Comparison of ENCODE assay signal across 8 mouse cellular contexts in the genomic region with DNA sequence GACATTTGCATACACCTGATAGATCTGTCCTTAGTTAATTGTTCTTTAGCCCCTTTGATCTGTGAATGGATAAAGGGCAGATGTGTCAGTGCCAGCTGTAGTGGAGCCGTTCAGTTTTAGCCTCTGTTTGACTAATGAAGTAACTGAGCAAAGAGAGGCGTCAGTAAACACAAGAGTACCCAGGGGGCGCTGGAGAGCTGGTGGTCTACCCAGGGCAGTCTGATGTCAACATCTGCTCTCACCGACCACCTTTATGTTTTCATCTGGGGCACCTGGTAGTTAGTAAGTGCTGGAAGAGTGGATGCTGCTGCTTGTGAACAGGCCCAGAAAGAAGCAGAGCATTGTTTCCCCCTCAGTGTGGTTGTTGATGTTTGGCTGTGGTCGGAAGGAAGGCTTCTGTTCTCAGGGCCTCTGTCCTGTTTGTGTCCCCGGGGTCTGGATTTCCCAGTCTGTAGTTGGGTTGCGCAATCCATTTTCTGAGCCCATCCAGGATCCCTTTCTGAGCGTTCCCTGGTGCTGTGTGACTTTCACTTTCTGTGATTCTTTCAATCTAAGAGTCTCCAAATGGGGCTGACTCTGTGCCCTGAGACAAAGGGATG.
DNase-seq lines count a peak whose midpoint lies in the region; ATAC-seq and TF ChIP-seq lines count a peak whose summit lies in the region.

No protein-coding gene starts in this region.

- no peaks in the 10 kb centered on the region for H3K36me3 ChIP-seq in midbrain, postnatal 0 days (ENCODE audit: insufficient read depth, low read length)
- H3K36me3 ChIP-seq in midbrain, embryonic 13.5 days = no peaks in the 10 kb centered on the region
- H3K36me3 ChIP-seq in limb, embryonic 11.5 days (ENCODE audit: control insufficient read depth, insufficient read depth, low read length) = no peaks in the 10 kb centered on the region
- no peaks in the 10 kb centered on the region for H3K36me3 ChIP-seq in midbrain, embryonic 16.5 days (ENCODE audit: control insufficient read depth, insufficient read depth, low read length)
- H3K36me3 ChIP-seq in hindbrain, embryonic 16.5 days (ENCODE audit: control insufficient read depth, insufficient read depth, low read length) = no peaks in the 10 kb centered on the region

- no peak for ATAC-seq in midbrain, postnatal 0 days (ENCODE audit: low FRiP score)
- no peak for ATAC-seq in midbrain, embryonic 13.5 days
- no peak for ATAC-seq in limb, embryonic 11.5 days (ENCODE audit: insufficient number of reproducible peaks, low FRiP score, low TSS enrichment, low read depth)
- no peak for ATAC-seq in midbrain, embryonic 16.5 days
- no peak for ATAC-seq in hindbrain, embryonic 16.5 days

- H3K27ac ChIP-seq in midbrain, postnatal 0 days (ENCODE audit: low read depth, low read length) = no peak overlapping the region
- no peak overlapping the region for H3K27ac ChIP-seq in midbrain, embryonic 13.5 days
- no peak overlapping the region for H3K27ac ChIP-seq in limb, embryonic 11.5 days (replicated peaks; ENCODE audit: low read depth, low read length)
- H3K27ac ChIP-seq in midbrain, embryonic 16.5 days (ENCODE audit: low read length) = no peak overlapping the region
- H3K27ac ChIP-seq in hindbrain, embryonic 16.5 days (ENCODE audit: low read depth, low read length) = no peak overlapping the region

- no peaks in the 10 kb centered on the region for H3K4me1 ChIP-seq in midbrain, postnatal 0 days (ENCODE audit: insufficient read depth, low read length)
- H3K4me1 ChIP-seq in midbrain, embryonic 13.5 days (replicated peaks) = no peaks in the 10 kb centered on the region
- no peaks in the 10 kb centered on the region for H3K4me1 ChIP-seq in limb, embryonic 11.5 days (ENCODE audit: control insufficient read depth, insufficient read depth, low read length)
- H3K4me1 ChIP-seq in midbrain, embryonic 16.5 days (ENCODE audit: control insufficient read depth, insufficient read depth, low read length) = no peaks in the 10 kb centered on the region
- H3K4me1 ChIP-seq in hindbrain, embryonic 16.5 days (ENCODE audit: control insufficient read depth, insufficient read depth, low read depth, low read length) = no peaks in the 10 kb centered on the region

- H3K4me3 ChIP-seq in midbrain, postnatal 0 days (ENCODE audit: low read depth, low read length) = no peak overlapping the region
- H3K4me3 ChIP-seq in midbrain, embryonic 13.5 days (replicated peaks) = no peak overlapping the region
- H3K4me3 ChIP-seq in limb, embryonic 11.5 days (ENCODE audit: low read depth, low read length) = no peak overlapping the region
- no peak overlapping the region for H3K4me3 ChIP-seq in midbrain, embryonic 16.5 days (ENCODE audit: low read depth, low read length)
- H3K4me3 ChIP-seq in hindbrain, embryonic 16.5 days (ENCODE audit: low read length) = no peak overlapping the region

- H3K9ac ChIP-seq in midbrain, postnatal 0 days (replicated peaks; ENCODE audit: low read length, poor library complexity, severe bottlenecking) = no peak overlapping the region
- H3K9ac ChIP-seq in midbrain, embryonic 13.5 days (replicated peaks) = no peak overlapping the region
- H3K9ac ChIP-seq in limb, embryonic 11.5 days (ENCODE audit: low read length) = no peak overlapping the region
- no peak overlapping the region for H3K9ac ChIP-seq in midbrain, embryonic 16.5 days (ENCODE audit: low read depth, low read length)
- H3K9ac ChIP-seq in hindbrain, embryonic 16.5 days (ENCODE audit: low read depth, low read length) = no peak overlapping the region

- DNase-seq in midbrain, postnatal 0 days (ENCODE audit: low spot score) = no peak
- peak; percentile 9 for DNase-seq in WW6 (ENCODE audit: low read depth, low spot score)
- DNase-seq in gastrocnemius, postnatal 10 days = peak; percentile 38
- DNase-seq in limb, embryonic 11.5 days (ENCODE audit: low spot score) = peak; percentile 64
- peak; percentile 15 for DNase-seq in thymus, postnatal 0 days (ENCODE audit: low spot score)

- H3K4me2 ChIP-seq in midbrain, postnatal 0 days (ENCODE audit: low read depth, low read length, poor library complexity, severe bottlenecking) = no peak overlapping the region
- H3K4me2 ChIP-seq in midbrain, embryonic 13.5 days (replicated peaks) = no peak overlapping the region
- H3K4me2 ChIP-seq in limb, embryonic 11.5 days (ENCODE audit: low read depth, severe bottlenecking) = no peak overlapping the region
- no peak overlapping the region for H3K4me2 ChIP-seq in midbrain, embryonic 16.5 days (ENCODE audit: low read length)
- H3K4me2 ChIP-seq in hindbrain, embryonic 16.5 days (ENCODE audit: low read length) = no peak overlapping the region

- no peaks in the 10 kb centered on the region for H3K9me3 ChIP-seq in midbrain, postnatal 0 days (ENCODE audit: low read length)
- no peaks in the 10 kb centered on the region for H3K9me3 ChIP-seq in midbrain, embryonic 13.5 days
- H3K9me3 ChIP-seq in limb, embryonic 11.5 days (ENCODE audit: control insufficient read depth, low read length) = no peaks in the 10 kb centered on the region
- H3K9me3 ChIP-seq in midbrain, embryonic 16.5 days (replicated peaks; ENCODE audit: control insufficient read depth, low read length, poor library complexity, severe bottlenecking) = no peaks in the 10 kb centered on the region
- H3K9me3 ChIP-seq in hindbrain, embryonic 16.5 days (ENCODE audit: control insufficient read depth, low read length) = no peaks in the 10 kb centered on the region

- TF ChIP-seq CTCF in midbrain, postnatal 0 days (IDR thresholded peaks at IDR 0.05) = peak; percentile 32; the same call in 1 of the 2 replicates

- no peaks in the 10 kb centered on the region for H3K27me3 ChIP-seq in midbrain, postnatal 0 days (ENCODE audit: insufficient read depth, low read length)
- no peaks in the 10 kb centered on the region for H3K27me3 ChIP-seq in midbrain, embryonic 13.5 days
- no peaks in the 10 kb centered on the region for H3K27me3 ChIP-seq in limb, embryonic 11.5 days (ENCODE audit: control insufficient read depth, insufficient read depth, low read length)
- no peaks in the 10 kb centered on the region for H3K27me3 ChIP-seq in midbrain, embryonic 16.5 days (ENCODE audit: control insufficient read depth, insufficient read depth, low read depth, low read length)
- H3K27me3 ChIP-seq in hindbrain, embryonic 16.5 days (replicated peaks; ENCODE audit: control insufficient read depth, insufficient read depth, low read length) = no peaks in the 10 kb centered on the region

- WGBS in midbrain, postnatal 0 days = 60% methylated on average over 8 of the region's 8 CpGs
- 62% methylated on average over 8 of the region's 8 CpGs for WGBS in midbrain, embryonic 13.5 days
- 61% methylated on average over 8 of the region's 8 CpGs for WGBS in limb, embryonic 11.5 days
- WGBS in midbrain, embryonic 16.5 days = 64% methylated on average over 8 of the region's 8 CpGs
- WGBS in hindbrain, embryonic 16.5 days = 66% methylated on average over 8 of the region's 8 CpGs
